Mouse (Mus musculus) limb, embryonic 12.5 days (tissue): Measurements from ENCODE around the gene Stmnd1. TPM values are rescaled to one million over a fixed set of nuclear protein-coding genes. Genes with fewer than 3 reads are reported as not detected.
"Not testable (repeated sequence)": the region's sequence is repeated elsewhere in the genome, so short reads cannot be mapped to it uniquely, and the experiment has no call there.

Source experiments
- ATAC-seq: fragments of 200-750 bp; cut with Nextera tagmentation; 2 replicates; pipeline ENCODE4 v1.8.0; 2017; ENCODE audit warnings: low read depth, moderate TSS enrichment; ENCODE audit not compliant: insufficient number of reproducible peaks, insufficient read depth, low FRiP score, low TSS enrichment
- H3K27ac ChIP-seq: fragments of 300-500 bp; sonication (generic); 2 replicates; pipeline ENCODE4 v1.5.1; 2016; ENCODE audit warnings: mild to moderate bottlenecking, moderate library complexity
- H3K27me3 ChIP-seq: fragments of 300-500 bp; sonication (generic); 2 replicates; pipeline ENCODE4 v1.6.1; 2016; ENCODE audit warnings: mild to moderate bottlenecking, moderate library complexity
- H3K36me3 ChIP-seq: fragments of 300-500 bp; sonication (generic); 2 replicates; pipeline ENCODE4 v1.6.1; 2016; ENCODE audit warnings: mild to moderate bottlenecking, moderate library complexity
- H3K4me1 ChIP-seq: fragments of 300-500 bp; sonication (generic); replicated peaks from 2 replicates; pipeline ENCODE4 v1.6.1; 2016
- H3K4me2 ChIP-seq: fragments of 300-500 bp; sonication (generic); 2 replicates; pipeline ENCODE4 v1.6.1; 2016; ENCODE audit warnings: mild to moderate bottlenecking, moderate library complexity
- H3K4me3 ChIP-seq: fragments of 300-500 bp; sonication (generic); replicated peaks from 2 replicates; pipeline ENCODE4 v1.5.1; 2016; ENCODE audit warnings: mild to moderate bottlenecking
- H3K9ac ChIP-seq: fragments of 300-500 bp; sonication (generic); replicated peaks from 2 replicates; pipeline ENCODE4 v1.6.1; 2016; ENCODE audit warnings: mild to moderate bottlenecking, moderate library complexity
- H3K9me3 ChIP-seq: fragments of 300-500 bp; sonication (generic); 2 replicates; pipeline ENCODE4 v1.6.1; 2016; ENCODE audit warnings: mild to moderate bottlenecking, moderate library complexity
- whole genome bisulfite sequencing: fragments of 180-500 bp; shearing (Covaris S2); methylation state at CpG from one replicate; pipeline ENCODE4 v1.1.7; 2016; 5-methylcytosine and 5-hydroxymethylcytosine counted together
- polyA plus RNA-seq: library from polyadenylated mRNA; unstranded; fragments of >200 nt; fragmentation: Nextera tagmentation; extraction: Ambion mirVana; gene quantifications from 2 replicates; pipeline ENCODE4 v1.2.1, GENCODE M21; 2016

The Stmnd1 gene
- polyA plus RNA-seq, 1 experiment from 2014 or later, result 0.20 TPM

GRCm38 (mm10) chr13:46290537-46290936 lies 17.0 kb downstream of the Stmnd1 start:
- no peak overlapping the region for H3K9ac ChIP-seq
- 64% methylated on average over 1 of the region's 1 CpGs for WGBS
- ATAC-seq, result no peak
- no peak overlapping the region for H3K4me2 ChIP-seq
- no peak overlapping the region for H3K27ac ChIP-seq
- peaks cover 10% of the 10 kb centered on the region; the same call in 1 of the 2 replicates for H3K4me1 ChIP-seq
- no peak overlapping the region for H3K4me3 ChIP-seq
- no peaks in the 10 kb centered on the region for H3K27me3 ChIP-seq
- H3K9me3 ChIP-seq, result no peaks in the 10 kb centered on the region
- no peaks in the 10 kb centered on the region for H3K36me3 ChIP-seq

GRCm38 (mm10) chr13:46294365-46294764 lies 20.8 kb downstream of the Stmnd1 start:
- Histone ChIP-seq H3K27ac (no peak overlapping the region), H3K9ac (no peak overlapping the region), H3K9me3 (no peaks in the 10 kb centered on the region), H3K36me3 (no peaks in the 10 kb centered on the region), H3K4me3 (no peak overlapping the region), H3K4me1 (no peaks in the 10 kb centered on the region), H3K4me2 (no peak overlapping the region), H3K27me3 (no peaks in the 10 kb centered on the region)
- no peak for ATAC-seq

- Histone ChIP-seq H3K27me3 (no peaks in the 10 kb centered on the region), H3K36me3 (no peaks in the 10 kb centered on the region), H3K9me3 (no peaks in the 10 kb centered on the region), H3K4me2 (no peak overlapping the region), H3K9ac (no peak overlapping the region), H3K4me3 (no peak overlapping the region), H3K27ac (no peak overlapping the region), H3K4me1 (no peaks in the 10 kb centered on the region)
- no peak for ATAC-seq
- WGBS, result 89% methylated on average over 4 of the region's 4 CpGs
Observed at GRCm38 (mm10) chr13:46297701-46298100, 24.2 kb downstream of the Stmnd1 start.

GRCm38 (mm10) chr13:46310790-46311189 lies 37.3 kb downstream of the Stmnd1 start:
- H3K27me3 ChIP-seq, result no peaks in the 10 kb centered on the region
- H3K27ac ChIP-seq, result no peak overlapping the region
- 55% methylated on average over 10 of the region's 10 CpGs for WGBS
- H3K4me3 ChIP-seq, result no peak overlapping the region
- no peak overlapping the region for H3K9ac ChIP-seq
- peaks cover under 1% of the 10 kb centered on the region; the same call in 1 of the 2 replicates for H3K9me3 ChIP-seq
- no peak for ATAC-seq
- no peak overlapping the region for H3K4me2 ChIP-seq
- H3K4me1 ChIP-seq, result no peaks in the 10 kb centered on the region
- H3K36me3 ChIP-seq, result no peaks in the 10 kb centered on the region

- Histone ChIP-seq H3K9me3 (peaks cover 5% of the 10 kb centered on the region; the same call in 1 of the 2 replicates), H3K4me3 (no peak overlapping the region), H3K27me3 (no peaks in the 10 kb centered on the region), H3K4me2 (no peak overlapping the region), H3K36me3 (no peaks in the 10 kb centered on the region), H3K27ac (no peak overlapping the region), H3K4me1 (no peaks in the 10 kb centered on the region), H3K9ac (no peak overlapping the region)
- ATAC-seq, result no peak
- WGBS, result 77% methylated on average over 5 of the region's 5 CpGs
Observed at GRCm38 (mm10) chr13:46313176-46313575, 39.7 kb downstream of the Stmnd1 start.

- no peak overlapping the region for H3K9ac ChIP-seq
- ATAC-seq, result no peak
- H3K27me3 ChIP-seq, result no peaks in the 10 kb centered on the region
- no peaks in the 10 kb centered on the region for H3K36me3 ChIP-seq
- no peaks in the 10 kb centered on the region for H3K4me1 ChIP-seq
- 88% methylated on average over 7 of the region's 7 CpGs for WGBS
- H3K9me3 ChIP-seq, result peaks cover 5% of the 10 kb centered on the region; the same call in 1 of the 2 replicates
- H3K4me2 ChIP-seq, result no peak overlapping the region
- H3K4me3 ChIP-seq, result no peak overlapping the region
- no peak overlapping the region for H3K27ac ChIP-seq
Observed at GRCm38 (mm10) chr13:46315165-46315564, 41.6 kb downstream of the Stmnd1 start.

- no peak overlapping the region for H3K4me3 ChIP-seq
- 78% methylated on average over 4 of the region's 4 CpGs for WGBS
- no peak overlapping the region for H3K4me2 ChIP-seq
- ATAC-seq, result no peak
- H3K9ac ChIP-seq, result no peak overlapping the region
- H3K4me1 ChIP-seq, result no peaks in the 10 kb centered on the region
- H3K27me3 ChIP-seq, result no peaks in the 10 kb centered on the region
- no peak overlapping the region for H3K27ac ChIP-seq
- H3K9me3 ChIP-seq, result no peaks in the 10 kb centered on the region
- no peaks in the 10 kb centered on the region for H3K36me3 ChIP-seq
Observed at GRCm38 (mm10) chr13:46326351-46326985, 52.9 kb downstream of the Stmnd1 start.

- WGBS, result 59% methylated on average over 6 of the region's 6 CpGs
Observed at GRCm38 (mm10) chr13:46335020-46335419, 61.5 kb downstream of the Stmnd1 start.

GRCm38 (mm10) chr13:46336281-46336680 lies 62.8 kb downstream of the Stmnd1 start:
- not testable (repeated sequence) for H3K27ac ChIP-seq, H3K9me3 ChIP-seq, H3K9ac ChIP-seq, H3K36me3 ChIP-seq, H3K4me1 ChIP-seq, H3K4me2 ChIP-seq, H3K27me3 ChIP-seq, ATAC-seq, H3K4me3 ChIP-seq
- WGBS, result 87% methylated on average over 1 of the region's 1 CpGs

More at GRCm38 (mm10) chr13:46335020-46335419, 61.5 kb downstream of the Stmnd1 start:
- H3K36me3 ChIP-seq, result no peaks in the 10 kb centered on the region
- H3K27me3 ChIP-seq, result no peaks in the 10 kb centered on the region
- no peak overlapping the region for H3K4me2 ChIP-seq
- H3K4me3 ChIP-seq, result no peak overlapping the region
- H3K4me1 ChIP-seq, result peaks cover 6% of the 10 kb centered on the region; the same call in 1 of the 2 replicates
- no peak for ATAC-seq
- H3K27ac ChIP-seq, result no peak overlapping the region
- H3K9ac ChIP-seq, result no peak overlapping the region
- H3K9me3 ChIP-seq, result peaks cover 9% of the 10 kb centered on the region; the same call in 1 of the 2 replicates

GRCm38 (mm10) chr13:46337791-46338190 lies 64.3 kb downstream of the Stmnd1 start:
- no peak for ATAC-seq
- no peaks in the 10 kb centered on the region for H3K36me3 ChIP-seq
- H3K4me1 ChIP-seq, result peaks cover 8% of the 10 kb centered on the region; the same call in 1 of the 2 replicates
- no peak overlapping the region for H3K9ac ChIP-seq
- H3K4me2 ChIP-seq, result no peak overlapping the region
- H3K27me3 ChIP-seq, result no peaks in the 10 kb centered on the region
- 0 out of 2 replicates have a peak, but pooled peaks cover 3% of the 10 kb centered on the region for H3K9me3 ChIP-seq
- 86% methylated on average over 2 of the region's 2 CpGs for whole genome bisulfite sequencing
- no peak overlapping the region for H3K4me3 ChIP-seq
- H3K27ac ChIP-seq, result no peak overlapping the region

GRCm38 (mm10) chr13:46339954-46340353 lies 66.4 kb downstream of the Stmnd1 start:
- Histone ChIP-seq H3K27me3 (no peaks in the 10 kb centered on the region), H3K36me3 (no peaks in the 10 kb centered on the region), H3K27ac (no peak overlapping the region), H3K9ac (no peak overlapping the region), H3K9me3 (no peaks in the 10 kb centered on the region), H3K4me1 (peaks cover 8% of the 10 kb centered on the region; the same call in 1 of the 2 replicates), H3K4me3 (no peak overlapping the region), H3K4me2 (no peak overlapping the region)
- no peak for ATAC-seq
- 23% methylated on average over 4 of the region's 4 CpGs for WGBS

- H3K9me3 ChIP-seq, result no peaks in the 10 kb centered on the region
- no peak for ATAC-seq
- 95% methylated on average over 8 of the region's 8 CpGs for WGBS
Observed at GRCm38 (mm10) chr13:46340583-46340982, 67.1 kb downstream of the Stmnd1 start.

More at GRCm38 (mm10) chr13:46340583-46340982, 67.1 kb downstream of the Stmnd1 start:
- Histone ChIP-seq H3K36me3 (no peaks in the 10 kb centered on the region), H3K27me3 (no peaks in the 10 kb centered on the region), H3K4me2 (no peak overlapping the region), H3K4me3 (no peak overlapping the region), H3K4me1 (peaks cover 8% of the 10 kb centered on the region; the same call in 1 of the 2 replicates), H3K27ac (no peak overlapping the region), H3K9ac (no peak overlapping the region)
